Mouse (Mus musculus) stomach, postnatal 0 days (tissue): ENCODE results near the gene Med26. TPM values are rescaled to one million over a fixed set of nuclear protein-coding genes. Genes with fewer than 3 reads are reported as not detected.

ENCODE experiments used
- ATAC-seq: fragments of 200-750 bp; cut with Nextera tagmentation; 2 replicates; pipeline ENCODE4 v1.8.0; 2017; ENCODE audit not compliant: low FRiP score, low TSS enrichment
- DNase-seq: peaks from one replicate; pipeline ENCODE4 v3.0.0-alpha.2; 2016; ENCODE audit warnings: low spot score
- H3K27ac ChIP-seq: fragments of 300-500 bp; sonication (generic); replicated peaks from 2 replicates; pipeline ENCODE4 v1.5.1; 2014; ENCODE audit warnings: mild to moderate bottlenecking, control low read depth
- H3K27me3 ChIP-seq: fragments of 300-500 bp; sonication (generic); 2 replicates; pipeline ENCODE4 v1.6.1; 2014; ENCODE audit warnings: low read length; ENCODE audit not compliant: control insufficient read depth, insufficient read depth
- H3K36me3 ChIP-seq: fragments of 300-500 bp; sonication (generic); 2 replicates; pipeline ENCODE4 v1.6.1; 2014; ENCODE audit warnings: low read length, mixed read lengths; ENCODE audit not compliant: control insufficient read depth, insufficient read depth
- H3K4me1 ChIP-seq: fragments of 300-500 bp; sonication (generic); replicated peaks from 2 replicates; pipeline ENCODE4 v1.6.1; 2014; ENCODE audit warnings: antibody characterized with exemption; ENCODE audit not compliant: control insufficient read depth, insufficient read depth
- H3K4me2 ChIP-seq: fragments of 300-500 bp; sonication (generic); replicated peaks from 2 replicates; pipeline ENCODE4 v1.6.1; 2014; ENCODE audit warnings: low read depth, mild to moderate bottlenecking, control low read depth, moderate library complexity
- H3K4me3 ChIP-seq: fragments of 300-500 bp; sonication (generic); 2 replicates; pipeline ENCODE4 v1.5.1; 2014; ENCODE audit warnings: low read depth, low read length, control low read depth
- H3K9ac ChIP-seq: fragments of 300-500 bp; sonication (generic); 2 replicates; pipeline ENCODE4 v1.6.1; 2014; ENCODE audit warnings: mild to moderate bottlenecking, low read length, control low read depth, mixed read lengths
- H3K9me3 ChIP-seq: fragments of 300-500 bp; sonication (generic); 2 replicates; pipeline ENCODE4 v1.6.1; 2016; ENCODE audit warnings: low read length; ENCODE audit not compliant: control insufficient read depth
- CTCF ChIP-seq: IDR thresholded peaks from 2 replicates; pipeline ENCODE4 v1.5.1; 2016; ENCODE audit warnings: antibody characterized with exemption, low read depth, mild to moderate bottlenecking, moderate library complexity
- EP300 ChIP-seq: optimal IDR thresholded peaks from 2 replicates; pipeline ENCODE3; 2016; ENCODE audit warnings: antibody characterized with exemption
- WGBS: fragments of 180-500 bp; shearing (Covaris S2); extraction: QIAGEN DNeasy Blood & Tissue Kit; methylation state at CpG from one replicate; pipeline ENCODE4 v1.1.7; 2014; 5-methylcytosine and 5-hydroxymethylcytosine counted together
- polyA plus RNA-seq: library from polyadenylated mRNA; unstranded; fragments of >200 nt; fragmentation: Nextera tagmentation; extraction: Ambion mirVana; gene quantifications from 2 replicates; pipeline ENCODE4 v1.2.1, GENCODE M21; 2015

Med26 gene
- polyA plus RNA-seq, 1 experiment from 2014 or later: 7.1 TPM

DNA sequence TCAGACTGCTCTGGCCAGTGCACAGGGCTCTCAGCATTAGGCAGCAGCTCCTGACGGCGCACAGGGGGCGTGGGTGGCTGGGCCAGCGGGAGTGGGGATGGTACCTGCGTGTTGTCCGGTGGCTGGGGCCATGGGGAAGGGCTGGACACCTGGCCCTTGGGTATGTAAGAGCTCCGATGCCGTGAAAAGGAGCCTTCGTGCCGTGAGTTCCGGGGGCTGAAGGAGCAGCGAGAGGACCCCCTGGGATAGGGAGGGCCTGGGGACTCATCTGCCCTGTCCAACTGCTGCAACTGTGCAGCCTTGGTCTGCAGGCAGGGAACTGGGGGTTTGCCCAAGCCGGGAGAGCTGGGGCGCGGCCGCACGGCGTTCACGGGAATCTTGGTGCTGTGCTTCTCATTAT lies 51.9 kb downstream of the Med26 start:
- H3K27ac ChIP-seq: no peak overlapping the region
- H3K4me3 ChIP-seq: no peak overlapping the region
- 88% methylated on average over 19 of the region's 19 CpGs for WGBS
- H3K4me1 ChIP-seq: peaks cover 4% of the 10 kb centered on the region; the same call in 1 of the 2 replicates
- H3K27me3 ChIP-seq: no peaks in the 10 kb centered on the region
- H3K4me2 ChIP-seq: no peak overlapping the region
- no peak for TF ChIP-seq CTCF
- no peak for TF ChIP-seq EP300
- no peaks in the 10 kb centered on the region for H3K9me3 ChIP-seq
- no peak for DNase-seq
- H3K9ac ChIP-seq: no peak overlapping the region
- H3K36me3 ChIP-seq: peaks cover 15% of the 10 kb centered on the region
- no peak for ATAC-seq

GRCm38 (mm10) chr8:72495411-72496111 lies 52.5 kb downstream of the Med26 start:
- peaks cover 4% of the 10 kb centered on the region; the same call in 1 of the 2 replicates for H3K4me1 ChIP-seq
- no peaks in the 10 kb centered on the region for H3K9me3 ChIP-seq
- no peaks in the 10 kb centered on the region for H3K27me3 ChIP-seq
- no peak for TF ChIP-seq EP300
- TF ChIP-seq CTCF: no peak
- H3K36me3 ChIP-seq: peaks cover 15% of the 10 kb centered on the region
- H3K4me3 ChIP-seq: no peak overlapping the region
- DNase-seq (no peak), ATAC-seq (no peak)
- no peak overlapping the region for H3K27ac ChIP-seq
- H3K4me2 ChIP-seq: no peak overlapping the region
- no peak overlapping the region for H3K9ac ChIP-seq
- 85% methylated on average over 23 of the region's 23 CpGs for WGBS

DNA sequence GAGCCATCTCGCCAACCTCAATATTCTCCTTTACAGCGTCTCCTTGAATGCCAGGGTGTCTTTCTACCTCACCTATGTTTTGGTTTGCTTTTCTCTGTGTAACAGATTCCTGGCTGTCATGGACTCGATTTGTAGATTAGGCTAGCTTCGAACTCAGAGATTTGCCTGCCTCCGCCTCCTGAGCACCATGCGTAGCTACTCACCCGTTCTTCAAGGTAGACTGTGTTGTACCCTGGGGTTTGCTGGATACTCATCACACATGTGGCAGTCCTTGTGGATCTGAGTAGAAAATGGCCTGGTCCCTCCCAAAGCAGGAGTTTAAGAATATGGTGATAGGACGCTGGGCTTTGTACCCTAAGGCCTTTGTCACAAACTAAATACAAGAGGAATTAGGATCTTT lies 54.7 kb downstream of the Med26 start:
- ATAC-seq (no peak), DNase-seq (no peak)
- H3K36me3 ChIP-seq: peaks cover 11% of the 10 kb centered on the region
- H3K27me3 ChIP-seq: no peaks in the 10 kb centered on the region
- H3K9me3 ChIP-seq: no peaks in the 10 kb centered on the region
- peak overlapping the region; percentile 76 for H3K27ac ChIP-seq
- peak overlapping the region; percentile 63 for H3K9ac ChIP-seq
- no peak for TF ChIP-seq EP300
- TF ChIP-seq CTCF: no peak
- 11% methylated on average over 8 of the region's 8 CpGs for WGBS
- H3K4me2 ChIP-seq: peak overlapping the region; percentile 77
- peak overlapping the region; percentile 56 for H3K4me3 ChIP-seq
- H3K4me1 ChIP-seq: peaks cover 4% of the 10 kb centered on the region; the same call in 1 of the 2 replicates

GRCm38 (mm10) chr8:72492622-72493081 lies 55.4 kb downstream of the Med26 start:
- Histone ChIP-seq H3K36me3 (peaks cover 11% of the 10 kb centered on the region), H3K4me2 (peak overlapping the region; percentile 77), H3K27ac (peak overlapping the region; percentile 90), H3K9me3 (no peaks in the 10 kb centered on the region), H3K4me3 (peak overlapping the region; percentile 86), H3K9ac (peak overlapping the region; percentile 89), H3K27me3 (no peaks in the 10 kb centered on the region), H3K4me1 (peaks cover 4% of the 10 kb centered on the region; the same call in 1 of the 2 replicates)
- TF ChIP-seq EP300: no peak
- TF ChIP-seq CTCF: no peak; the same call in 1 of the 2 replicates
- WGBS: under 1% methylated on average over 53 of the region's 56 CpGs
- DNase-seq: peak; percentile 100
- peak; percentile 98 for ATAC-seq

DNA sequence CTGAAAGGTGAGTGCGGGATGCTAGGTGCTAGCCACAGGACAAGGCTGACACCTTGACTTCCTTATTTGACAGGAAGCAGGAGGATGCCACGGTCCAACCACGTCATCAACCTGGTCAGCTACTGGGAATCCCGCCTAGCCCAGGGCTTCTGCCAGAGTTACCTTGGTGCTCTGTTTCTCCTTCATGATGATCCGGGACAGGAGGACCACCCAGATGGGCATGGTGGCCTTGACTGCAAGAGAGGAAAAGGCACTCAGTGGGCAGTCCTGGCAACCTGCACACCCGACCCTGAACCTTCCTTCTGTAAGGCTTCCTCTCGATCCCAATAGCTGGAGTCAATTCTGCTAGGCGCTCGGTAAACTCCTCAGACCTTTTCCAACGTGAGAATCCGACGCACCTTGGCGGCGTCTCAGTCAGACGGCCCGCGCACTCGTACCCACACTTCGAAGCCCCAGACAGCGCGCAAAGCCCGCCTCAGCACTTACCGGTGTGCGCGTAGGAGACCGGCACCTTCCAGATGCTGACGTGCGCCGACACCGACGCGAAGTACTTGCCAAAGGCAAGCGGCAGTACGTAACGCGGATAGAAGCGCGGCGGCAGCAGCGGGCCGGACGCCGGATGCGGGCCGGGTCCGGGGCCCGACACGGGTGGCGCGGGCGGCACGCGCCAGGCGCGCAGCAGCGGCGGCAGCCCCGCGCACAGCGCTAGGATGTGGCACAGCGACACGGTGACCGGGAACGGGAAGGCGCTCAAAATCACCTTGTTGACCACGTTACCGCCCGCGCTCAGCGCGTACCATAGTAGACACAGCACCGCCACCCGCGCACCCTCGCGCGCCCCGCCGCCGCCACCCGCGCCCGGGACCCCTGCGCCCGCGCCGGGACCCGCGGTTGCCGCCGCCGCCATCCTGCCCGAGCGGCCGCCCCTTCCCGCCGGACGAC lies 56.1 kb downstream of the Med26 start, which contains the start of gene Slc35e1:
Slc35e1 (minus strand) TSS at position 935 of the 942 bp plus-strand sequence.
- DNase-seq: peak; percentile 61
- H3K4me2 ChIP-seq: peak within 1 kb of the TSS; percentile 86
- peak; percentile 24 for ATAC-seq

More for the DNA sequence above, 56.1 kb downstream of the Med26 start, which contains the start of gene Slc35e1:
- TF ChIP-seq EP300 (no peak), CTCF (0 out of 2 replicates have a peak, but pooled peaks have one; percentile 10)
- Histone ChIP-seq H3K27ac (peak within 1 kb of the TSS; percentile 90), H3K4me1 (peaks cover 4% of the 10 kb centered on the region; the same call in 1 of the 2 replicates), H3K9me3 (no peaks in the 10 kb centered on the region), H3K4me3 (peak within 1 kb of the TSS; percentile 86), H3K36me3 (peaks cover 13% of the 10 kb centered on the region), H3K9ac (peak within 1 kb of the TSS; percentile 89), H3K27me3 (no peaks in the 10 kb centered on the region)
- under 1% methylated on average over 84 of the region's 98 CpGs for WGBS
